Mouse (Mus musculus) kidney, postnatal 0 days (tissue): Measurements from ENCODE around the gene Npepps. TPM values are rescaled to one million over a fixed set of nuclear protein-coding genes. Genes with fewer than 3 reads are reported as not detected.

Source experiments
- ATAC-seq: fragments of 200-750 bp; cut with Nextera tagmentation; replicated peaks from 2 replicates; pipeline ENCODE4 v1.8.0; 2017; ENCODE audit warnings: low read depth, moderate number of reproducible peaks, moderate TSS enrichment, moderate library complexity; ENCODE audit not compliant: low FRiP score
- DNase-seq: peaks from one replicate; pipeline ENCODE4 v3.0.0-alpha.2; 2016; ENCODE audit warnings: low spot score
- H3K27ac ChIP-seq: fragments of 300-500 bp; sonication (generic); 2 replicates; pipeline ENCODE4 v1.5.1; 2014; ENCODE audit warnings: mild to moderate bottlenecking
- H3K27me3 ChIP-seq: fragments of 300-500 bp; sonication (generic); 2 replicates; pipeline ENCODE4 v1.6.1; 2014; ENCODE audit warnings: low read length, mixed read lengths; ENCODE audit not compliant: insufficient read depth
- H3K36me3 ChIP-seq: fragments of 300-500 bp; sonication (generic); 2 replicates; pipeline ENCODE4 v1.6.1; 2014; ENCODE audit warnings: low read length, mixed read lengths; ENCODE audit not compliant: insufficient read depth
- H3K4me1 ChIP-seq: fragments of 300-500 bp; sonication (generic); replicated peaks from 2 replicates; pipeline ENCODE4 v1.6.1; 2014; ENCODE audit warnings: antibody characterized with exemption, low read length, mixed read lengths; ENCODE audit not compliant: insufficient read depth
- H3K4me2 ChIP-seq: fragments of 300-500 bp; sonication (generic); 2 replicates; pipeline ENCODE4 v1.6.1; 2014; ENCODE audit warnings: mild to moderate bottlenecking, low read length, moderate library complexity, mixed read lengths
- H3K4me3 ChIP-seq: fragments of 300-500 bp; sonication (generic); replicated peaks from 2 replicates; pipeline ENCODE4 v1.5.1; 2014; ENCODE audit warnings: low read depth, low read length
- H3K9ac ChIP-seq: fragments of 300-500 bp; sonication (generic); 2 replicates; pipeline ENCODE4 v1.6.1; 2014; ENCODE audit warnings: low read depth, low read length
- H3K9me3 ChIP-seq: fragments of 300-500 bp; sonication (generic); replicated peaks from 2 replicates; pipeline ENCODE4 v1.6.1; 2016; ENCODE audit warnings: low read length, inconsistent platforms, mixed read lengths
- CTCF ChIP-seq: IDR thresholded peaks from 2 replicates; pipeline ENCODE4 v1.5.1; 2016; ENCODE audit warnings: antibody characterized with exemption, low read depth, mild to moderate bottlenecking, moderate library complexity
- WGBS: fragments of 180-500 bp; shearing (Covaris S2); extraction: QIAGEN DNeasy Blood & Tissue Kit; methylation state at CpG from one replicate; pipeline ENCODE4 v1.1.7; 2014; 5-methylcytosine and 5-hydroxymethylcytosine counted together
- polyA plus RNA-seq: library from polyadenylated mRNA; unstranded; fragments of >200 nt; fragmentation: Nextera tagmentation; extraction: Ambion mirVana; gene quantifications from 2 replicates; pipeline ENCODE4 v1.2.1, GENCODE M21; 2015

Npepps gene
- polyA plus RNA-seq, 1 experiment from 2014 or later, result 46.5 TPM

DNA sequence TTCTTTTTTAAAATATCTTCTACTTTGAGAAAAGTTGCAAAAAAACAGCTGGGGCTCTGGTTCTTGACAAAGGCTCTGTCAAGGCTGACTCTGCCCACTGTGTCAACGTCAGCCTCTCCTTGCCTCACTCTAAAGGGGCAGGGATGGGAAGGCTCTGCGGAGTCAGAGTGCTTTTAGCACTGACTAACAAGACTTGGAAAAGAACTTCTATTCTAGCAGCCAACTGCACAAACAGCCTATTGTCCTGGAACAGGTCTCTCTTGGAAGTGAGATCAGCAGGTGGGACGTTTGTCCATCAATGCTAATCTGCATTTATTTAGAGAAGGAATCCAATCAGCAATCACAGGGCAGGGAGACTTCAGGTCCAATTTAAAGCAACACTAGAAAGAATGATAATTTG lies 57.0 kb downstream of the Npepps start:
- H3K4me2 ChIP-seq, result no peak overlapping the region
- H3K4me1 ChIP-seq, result no peaks in the 10 kb centered on the region
- no peaks in the 10 kb centered on the region for H3K27me3 ChIP-seq
- no peak overlapping the region for H3K4me3 ChIP-seq
- DNase-seq, result no peak
- no peak for ATAC-seq
- TF ChIP-seq CTCF, result no peak
- 82% methylated on average over 3 of the region's 3 CpGs for WGBS
- H3K9ac ChIP-seq, result no peak overlapping the region
- peaks cover 39% of the 10 kb centered on the region for H3K36me3 ChIP-seq
- no peaks in the 10 kb centered on the region for H3K9me3 ChIP-seq
- H3K27ac ChIP-seq, result no peak overlapping the region

DNA sequence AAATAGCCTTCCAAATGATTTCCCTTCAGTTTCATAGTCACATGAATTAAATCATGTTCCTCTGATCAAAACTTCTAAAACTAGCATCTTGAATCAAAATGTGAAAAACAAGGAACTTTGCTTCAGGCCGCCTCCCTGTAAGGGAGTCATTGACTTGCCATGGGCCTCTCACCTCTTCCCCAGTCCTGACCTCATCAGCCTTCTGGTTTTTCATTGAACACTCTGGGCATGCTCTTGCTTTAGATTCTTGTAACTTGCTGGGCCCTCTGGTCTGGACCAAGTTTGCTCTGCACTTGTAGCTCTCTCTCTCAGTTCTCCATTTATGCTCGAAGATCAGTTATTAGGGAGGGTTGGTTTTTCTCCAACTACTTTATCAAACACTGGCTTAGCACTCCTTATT lies 58.8 kb downstream of the Npepps start:
- Histone ChIP-seq H3K9me3 (no peaks in the 10 kb centered on the region), H3K27me3 (no peaks in the 10 kb centered on the region), H3K36me3 (peaks cover 51% of the 10 kb centered on the region), H3K4me2 (no peak overlapping the region), H3K4me3 (no peak overlapping the region), H3K4me1 (no peaks in the 10 kb centered on the region), H3K27ac (no peak overlapping the region), H3K9ac (no peak overlapping the region)
- WGBS, result 97% methylated on average over 2 of the region's 2 CpGs
- DNase-seq (no peak), ATAC-seq (no peak)
- TF ChIP-seq CTCF, result no peak

DNA sequence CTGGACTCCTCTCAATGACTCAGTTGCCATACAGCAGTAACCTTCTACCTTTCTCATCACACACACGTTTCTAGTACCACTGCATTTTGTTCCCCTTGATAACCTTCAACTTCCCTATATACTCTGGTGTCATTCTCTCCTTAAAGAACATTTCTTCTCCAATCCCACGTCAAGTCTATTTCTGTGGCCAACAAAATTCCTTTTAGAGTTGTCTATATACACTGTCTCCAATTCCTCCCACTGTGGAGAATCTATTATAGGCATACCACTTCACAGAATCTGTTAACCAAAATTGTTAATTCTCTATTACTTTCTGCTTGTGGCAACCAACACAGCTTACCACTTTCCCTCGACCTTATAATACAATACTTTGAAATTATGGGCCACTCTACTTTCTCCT lies 60.2 kb downstream of the Npepps start:
- Histone ChIP-seq H3K4me2 (no peak overlapping the region), H3K36me3 (peaks cover 50% of the 10 kb centered on the region), H3K27me3 (no peaks in the 10 kb centered on the region), H3K9ac (no peak overlapping the region), H3K9me3 (no peaks in the 10 kb centered on the region), H3K4me3 (no peak overlapping the region), H3K27ac (no peak overlapping the region), H3K4me1 (no peaks in the 10 kb centered on the region)
- 87% methylated on average over 3 of the region's 3 CpGs for WGBS
- TF ChIP-seq CTCF, result no peak
- ATAC-seq (no peak), DNase-seq (no peak)

DNA sequence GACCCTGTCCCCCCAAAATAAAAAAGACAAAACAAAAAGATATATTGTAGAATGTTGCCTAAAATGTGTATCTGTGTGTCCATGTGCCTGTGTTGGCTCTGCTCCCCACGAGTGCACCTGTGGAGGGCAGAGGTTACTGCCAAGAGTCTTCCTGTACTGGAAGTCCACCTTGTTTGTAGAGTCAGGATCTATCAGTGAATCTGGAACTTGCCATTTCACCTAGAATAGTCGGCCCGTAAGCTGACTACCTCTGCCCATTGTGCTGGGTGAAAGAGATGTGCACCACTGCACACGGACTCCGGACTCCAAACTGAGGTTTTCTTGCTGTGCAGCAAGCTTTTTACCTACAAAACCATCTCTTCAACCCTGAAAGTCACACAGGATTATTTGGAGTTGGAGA lies 66.0 kb downstream of the Npepps start:
- no peak for TF ChIP-seq CTCF
- no peak overlapping the region for H3K4me3 ChIP-seq
- H3K9me3 ChIP-seq, result no peaks in the 10 kb centered on the region
- H3K27ac ChIP-seq, result no peak overlapping the region
- DNase-seq (no peak), ATAC-seq (no peak)
- no peak overlapping the region for H3K9ac ChIP-seq
- H3K4me2 ChIP-seq, result no peak overlapping the region
- peaks cover 65% of the 10 kb centered on the region for H3K36me3 ChIP-seq
- H3K4me1 ChIP-seq, result no peaks in the 10 kb centered on the region
- 89% methylated on average over 5 of the region's 5 CpGs for WGBS
- H3K27me3 ChIP-seq, result no peaks in the 10 kb centered on the region

DNA sequence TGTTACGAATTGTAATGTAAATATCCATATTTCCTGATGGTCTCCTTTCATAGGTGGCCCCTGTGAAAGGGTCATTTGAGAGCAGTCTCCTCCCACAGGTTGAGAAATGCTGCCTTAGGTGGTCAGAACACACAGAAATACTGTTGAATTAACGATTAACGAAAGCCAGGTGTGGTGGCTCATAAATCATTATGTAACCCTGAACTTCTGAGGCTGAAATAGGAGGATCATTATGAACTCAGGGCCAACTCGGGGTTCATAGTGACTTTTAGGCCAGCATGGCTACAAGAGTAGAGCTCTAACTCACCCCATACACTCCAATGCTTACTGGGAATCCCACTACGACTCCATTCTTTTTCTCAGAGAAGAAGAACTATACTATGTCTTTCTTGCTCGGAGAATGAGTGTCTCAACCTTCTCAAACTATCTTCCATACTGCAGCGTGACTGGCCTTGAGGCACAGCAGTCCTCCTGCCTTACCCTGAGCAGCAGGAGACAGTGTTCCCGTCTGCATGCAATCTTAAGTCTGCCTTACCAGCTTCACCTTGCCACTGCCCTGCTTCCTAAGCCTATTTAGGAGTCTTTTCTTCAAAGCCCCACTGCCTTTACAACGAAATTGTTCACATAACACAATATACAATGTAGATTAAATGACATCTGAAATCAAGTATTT lies 69.6 kb downstream of the Npepps start:
- Histone ChIP-seq H3K9ac (no peak overlapping the region), H3K36me3 (peaks cover 50% of the 10 kb centered on the region), H3K4me2 (no peak overlapping the region), H3K4me1 (no peaks in the 10 kb centered on the region), H3K4me3 (no peak overlapping the region), H3K27ac (peak overlapping the region; percentile 31; the same call in 1 of the 2 replicates), H3K9me3 (no peaks in the 10 kb centered on the region), H3K27me3 (no peaks in the 10 kb centered on the region)
- DNase-seq (peak; percentile 34), ATAC-seq (no peak)
- WGBS, result 55% methylated on average over 9 of the region's 9 CpGs
- no peak for TF ChIP-seq CTCF

DNA sequence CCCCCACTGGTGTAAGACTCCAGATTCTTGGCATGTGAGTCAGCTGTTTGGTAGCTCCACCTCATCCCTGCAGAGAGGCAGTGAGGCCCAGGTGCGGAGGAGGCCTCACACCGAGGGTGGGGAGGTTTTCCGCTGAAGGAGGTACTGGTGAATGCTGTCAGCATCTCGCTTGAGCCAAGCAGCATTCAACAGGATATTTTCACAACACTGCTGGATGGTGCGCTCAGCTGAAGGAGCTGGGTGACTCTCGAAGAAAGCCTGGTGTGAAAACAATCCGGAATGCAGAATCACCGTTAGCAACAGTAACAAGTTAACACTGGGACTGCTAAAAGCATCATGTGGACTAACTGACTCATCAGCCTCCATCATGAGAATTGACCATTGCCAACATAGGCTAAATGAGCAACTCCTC lies 73.4 kb downstream of the Npepps start:
- H3K36me3 ChIP-seq, result peaks cover 17% of the 10 kb centered on the region; the same call in 1 of the 2 replicates
- H3K27me3 ChIP-seq, result no peaks in the 10 kb centered on the region
- H3K4me3 ChIP-seq, result no peak overlapping the region
- H3K4me2 ChIP-seq, result no peak overlapping the region
- no peaks in the 10 kb centered on the region for H3K4me1 ChIP-seq
- DNase-seq, result no peak
- WGBS, result 71% methylated on average over 8 of the region's 8 CpGs
- H3K27ac ChIP-seq, result no peak overlapping the region
- TF ChIP-seq CTCF, result no peak
- H3K9me3 ChIP-seq, result no peaks in the 10 kb centered on the region
- no peak overlapping the region for H3K9ac ChIP-seq
- ATAC-seq, result no peak

DNA sequence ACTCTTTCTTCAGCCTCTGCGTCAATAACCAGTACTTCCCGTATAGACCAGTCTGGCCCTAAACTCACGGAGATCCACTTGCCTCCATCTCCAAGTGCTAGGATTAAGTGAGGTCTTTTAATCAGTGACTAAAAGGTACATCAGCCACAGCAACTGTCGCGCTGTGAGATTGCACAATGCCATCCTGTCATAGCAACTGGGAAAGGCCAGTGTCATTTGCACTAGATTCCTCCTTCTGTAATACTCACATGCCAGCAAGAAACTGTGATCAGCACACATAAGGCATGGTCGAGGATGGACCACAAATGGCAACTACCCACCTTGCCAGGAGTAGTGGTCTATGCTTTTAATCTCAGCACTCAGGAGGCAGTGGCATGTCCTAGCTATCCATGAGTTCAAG lies 80.9 kb downstream of the Npepps start:
- DNase-seq, result no peak
- H3K9me3 ChIP-seq, result no peaks in the 10 kb centered on the region
- no peak overlapping the region for H3K4me3 ChIP-seq
- no peaks in the 10 kb centered on the region for H3K27me3 ChIP-seq
- ATAC-seq, result no peak
- TF ChIP-seq CTCF, result no peak
- H3K4me1 ChIP-seq, result no peaks in the 10 kb centered on the region
- H3K36me3 ChIP-seq, result no peaks in the 10 kb centered on the region
- H3K27ac ChIP-seq, result no peak overlapping the region
- no peak overlapping the region for H3K4me2 ChIP-seq
- 87% methylated on average over 6 of the region's 6 CpGs for WGBS
- H3K9ac ChIP-seq, result no peak overlapping the region
